Mouse (Mus musculus) c-Kit-positive CD71-negative TER-119-negative erythroid progenitor cells, embryonic 14.5 days (primary cell): ENCODE data around the gene Plekha8.

Source experiments
- DNase-seq: peaks from one replicate; pipeline ENCODE4 v3.0.0-alpha.2; 2013; ENCODE audit warnings: low read depth

The Plekha8 gene

GRCm38 (mm10) chr6:54586911-54587310 is 8.0 kb upstream of the Plekha8 start:
- DNase-seq = no peak

DNA sequence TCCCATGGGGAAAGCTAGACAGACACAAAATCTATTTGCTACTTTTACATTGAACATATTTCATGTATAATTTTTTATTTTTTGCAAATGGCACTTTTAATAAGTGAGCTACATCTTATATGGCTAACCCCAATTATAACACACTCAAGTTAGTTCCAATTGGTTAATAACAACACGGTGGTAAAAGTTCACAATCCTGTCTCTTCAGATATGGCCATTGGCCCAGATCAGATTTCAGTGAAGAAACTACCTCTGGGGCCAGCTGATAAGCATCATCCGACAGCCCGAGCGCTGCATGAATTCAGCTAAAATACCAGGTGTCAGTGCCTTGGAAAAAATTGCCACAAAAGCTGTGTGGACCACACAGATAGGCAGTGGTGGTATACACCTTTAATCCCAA is 7.2 kb upstream of the Plekha8 start:
- no peak for DNase-seq

DNA sequence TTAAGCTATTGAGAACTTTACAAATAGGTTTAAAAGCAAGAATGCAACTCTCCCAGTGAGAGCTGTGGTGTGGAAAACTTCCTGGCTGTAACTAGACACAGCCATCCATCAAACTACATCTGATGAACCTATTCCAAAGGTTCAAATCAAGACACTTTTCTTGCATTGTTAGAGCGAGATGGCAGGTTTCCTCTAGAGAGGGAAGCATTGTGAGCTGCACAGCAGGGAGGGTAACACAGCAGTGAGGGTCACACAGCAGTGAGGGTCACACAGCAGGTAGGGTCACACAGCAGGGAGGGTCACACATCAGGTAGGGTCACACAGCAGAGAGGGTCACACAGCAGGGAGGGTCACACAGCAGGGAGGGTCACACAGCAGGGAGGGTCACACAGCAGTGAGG is 6.7 kb upstream of the Plekha8 start:
- no peak for DNase-seq

- no peak for DNase-seq
Measured at GRCm38 (mm10) chr6:54590691-54591090, 4.2 kb upstream of the Plekha8 start.

DNA sequence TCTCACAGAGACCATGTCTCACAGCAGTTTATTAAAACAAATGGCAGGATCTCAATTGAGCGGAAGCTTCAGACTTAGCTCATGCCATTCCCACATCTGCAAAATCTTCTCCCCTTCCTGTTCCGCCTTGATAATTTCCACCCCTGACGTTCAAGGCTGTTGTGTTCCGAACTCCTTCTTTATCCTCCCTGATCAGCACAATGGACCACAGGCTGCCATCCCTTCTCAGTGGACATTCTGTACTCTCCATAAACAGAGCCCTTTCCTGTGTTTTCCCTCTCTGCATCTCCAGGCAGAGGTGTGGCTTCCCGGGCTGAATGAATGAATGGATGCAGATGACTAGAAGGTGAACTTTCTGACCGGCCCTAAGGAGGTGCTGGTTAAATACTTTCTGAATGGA is 3.1 kb upstream of the Plekha8 start:
- no peak for DNase-seq

- DNase-seq = peak; percentile 67
Measured at GRCm38 (mm10) chr6:54592938-54593535, 1.9 kb upstream of the Plekha8 start.

GRCm38 (mm10) chr6:54593766-54594468 is 994 bp upstream of the Plekha8 start:
- no peak for DNase-seq

- no peak for DNase-seq
Measured at GRCm38 (mm10) chr6:54595330-54595878, 493 bp downstream of the Plekha8 start.

GRCm38 (mm10) chr6:54597208-54597607 is 2.3 kb downstream of the Plekha8 start, which contains the start of gene Fkbp14:
Fkbp14 (minus strand) TSS chr6:54597308.
- DNase-seq = no peak

DNA sequence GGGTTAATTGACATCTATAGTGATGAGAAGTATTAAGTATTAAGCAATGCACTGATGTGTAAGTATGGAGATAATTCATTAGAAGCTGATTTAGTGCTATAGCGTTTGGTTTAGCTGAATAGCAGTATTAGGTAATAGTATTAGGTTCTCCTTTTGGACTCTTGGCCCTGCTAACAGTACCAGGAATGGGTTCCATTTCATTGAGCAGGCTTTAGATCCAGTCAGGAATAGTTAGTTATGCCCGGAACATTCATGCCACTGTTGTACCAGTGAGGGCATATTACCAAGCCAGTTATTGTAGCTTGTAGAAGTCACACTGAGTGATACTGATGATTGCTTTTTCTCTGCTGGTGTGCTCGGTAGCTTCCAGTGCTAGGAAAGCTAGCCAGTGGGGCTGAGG is 2.8 kb downstream of the Plekha8 start:
- no peak for DNase-seq

GRCm38 (mm10) chr6:54600681-54601347 is 5.9 kb downstream of the Plekha8 start:
- DNase-seq = no peak

- DNase-seq = no peak
Measured at GRCm38 (mm10) chr6:54602891-54603290, 8.0 kb downstream of the Plekha8 start.

GRCm38 (mm10) chr6:54604001-54604715 is 9.2 kb downstream of the Plekha8 start:
- DNase-seq = no peak

DNA sequence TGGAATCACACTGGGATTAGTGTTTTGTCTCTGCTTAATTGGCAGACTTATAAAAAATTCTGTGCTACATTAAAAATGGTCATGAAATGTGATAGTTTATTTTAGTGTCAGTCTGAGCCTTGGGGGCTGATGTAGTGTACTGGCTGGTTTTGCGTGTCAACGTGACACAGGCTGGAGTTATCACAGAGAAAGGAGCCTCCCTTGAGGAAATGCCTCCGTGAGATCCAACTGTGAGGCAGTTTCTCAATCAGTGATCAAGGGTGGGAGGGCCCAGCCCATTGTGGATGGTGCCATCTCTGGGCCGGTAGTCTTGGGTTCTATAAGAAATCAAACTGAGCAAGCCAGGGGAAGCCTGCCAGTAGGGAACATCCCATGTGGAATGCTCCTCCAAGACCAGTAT is 11.3 kb downstream of the Plekha8 start:
- no peak for DNase-seq

- DNase-seq = no peak
Measured at GRCm38 (mm10) chr6:54617363-54617762, 22.5 kb downstream of the Plekha8 start.

DNA sequence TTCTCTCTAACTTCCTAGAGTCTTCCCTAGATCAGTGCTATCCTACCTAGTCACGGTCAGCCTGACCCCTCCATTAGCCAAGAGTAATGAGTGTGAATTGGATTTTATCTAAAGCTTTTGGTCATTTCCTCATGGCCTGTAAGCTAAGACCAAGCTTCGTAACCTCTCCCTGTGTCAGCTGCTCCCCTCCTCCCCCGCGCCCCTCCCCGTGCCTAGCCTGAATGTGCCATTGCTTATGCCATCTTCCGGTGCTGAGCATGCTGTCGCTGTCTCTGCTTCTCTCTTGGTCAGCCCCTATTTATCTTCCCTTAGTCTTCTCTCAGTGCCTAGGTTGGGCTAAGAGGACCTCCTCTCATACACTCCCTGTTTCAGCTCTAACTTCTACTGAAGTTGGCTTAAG is 24.6 kb downstream of the Plekha8 start:
- DNase-seq = no peak

- no peak for DNase-seq
Measured at GRCm38 (mm10) chr6:54620357-54620756, 25.4 kb downstream of the Plekha8 start.

DNA sequence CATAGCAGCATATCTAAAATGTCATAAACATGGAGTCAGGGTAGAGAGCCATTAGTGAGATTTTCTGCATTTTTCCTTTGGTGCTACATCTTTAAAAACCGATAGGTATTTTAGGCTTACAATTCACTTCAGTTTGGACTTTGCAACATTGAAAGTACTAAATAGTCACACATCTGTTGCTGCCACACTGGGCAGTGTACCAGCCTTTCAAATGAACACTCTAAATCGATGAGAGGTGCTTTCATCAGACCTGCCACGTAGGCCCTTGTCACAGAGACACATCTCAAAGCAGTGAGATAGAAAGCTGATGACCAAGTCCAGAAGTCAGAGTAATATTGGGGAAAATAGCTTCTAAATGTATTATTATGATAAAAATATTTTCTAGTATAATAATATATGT is 33.5 kb downstream of the Plekha8 start:
- no peak for DNase-seq

- DNase-seq = no peak
Measured at GRCm38 (mm10) chr6:54629734-54630133, 34.8 kb downstream of the Plekha8 start.

DNA sequence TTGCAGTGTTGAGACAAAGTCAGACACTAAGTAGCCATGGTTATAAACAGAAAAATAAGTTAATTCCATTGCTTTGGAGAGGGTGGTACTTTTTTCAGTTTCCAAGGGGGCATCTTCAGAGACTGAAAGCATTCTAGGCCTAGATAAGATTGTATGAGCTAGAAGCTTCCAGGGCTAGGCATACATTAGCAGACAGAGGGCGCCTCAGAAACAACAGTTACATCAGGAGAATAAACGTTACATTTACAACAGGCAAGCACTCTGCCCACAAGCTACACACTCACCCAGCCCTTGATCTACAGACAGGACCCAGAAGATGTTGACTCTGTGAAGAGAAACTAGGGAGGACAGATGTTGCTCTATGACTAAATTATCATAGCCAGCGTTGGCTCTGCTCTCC is 36.6 kb downstream of the Plekha8 start:
- DNase-seq = no peak

DNA sequence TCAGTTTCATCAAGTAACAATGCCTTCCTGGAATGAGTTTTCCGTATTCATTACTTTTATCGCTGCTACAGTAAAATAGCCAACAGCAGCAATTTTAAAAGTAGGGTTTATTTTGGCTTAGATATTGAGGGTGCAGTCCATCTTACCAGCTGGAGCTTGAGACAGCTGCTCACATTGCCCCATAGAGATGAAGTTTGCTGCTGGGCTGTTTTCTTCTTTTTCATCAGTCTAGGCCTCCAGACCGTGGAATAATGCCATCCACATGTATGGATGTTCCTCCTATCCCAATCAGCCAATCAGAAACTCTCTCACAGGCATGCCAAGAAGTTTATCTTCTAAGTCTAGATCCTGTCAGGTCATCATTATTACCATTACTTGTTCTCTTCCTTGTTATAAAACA is 45.0 kb downstream of the Plekha8 start:
- DNase-seq = no peak

- DNase-seq = no peak
Measured at GRCm38 (mm10) chr6:54641953-54642352, 47.0 kb downstream of the Plekha8 start.
